Mouse (Mus musculus) MEL (cell line): Measurements from ENCODE around the gene Hibch. TPM values are rescaled to one million over a fixed set of nuclear protein-coding genes. Genes with fewer than 3 reads are reported as not detected.

ENCODE experiments used
- DNase-seq: peaks from one replicate; pipeline ENCODE4 v3.0.0; 2011; ENCODE audit warnings: low read depth, low spot score
- H3K27ac ChIP-seq: 2 replicates; pipeline ENCODE4 v1.5.1; 2012; ENCODE audit warnings: low read depth, mild to moderate bottlenecking, control low read depth, low read length, moderate library complexity; ENCODE audit not compliant: control insufficient read depth
- H3K27me3 ChIP-seq, 2 experiments: fragments of 150-350 bp in 1 of 2; sonication (generic) in 1 of 2; 2 replicates each; pipeline ENCODE4 v1.6.1; 2012; ENCODE audit warnings: low read length in 2 of 2, mild to moderate bottlenecking in 2 of 2, improper control_type of control experiment in 1 of 2, moderate library complexity in 1 of 2; ENCODE audit not compliant: insufficient read depth in 2 of 2, control insufficient read depth in 1 of 2
- H3K36me3 ChIP-seq, 2 experiments: 2 replicates each; pipeline ENCODE4 v1.6.1; 2012 to 2014; ENCODE audit warnings: low read length in 2 of 2, improper control_type of control experiment in 1 of 2, inconsistent platforms in 1 of 2, mild to moderate bottlenecking in 1 of 2; ENCODE audit not compliant: insufficient read depth in 2 of 2, control insufficient read depth in 1 of 2
- H3K4me1 ChIP-seq, 2 experiments: fragments of 150-350 bp in 1 of 2; sonication (generic) in 1 of 2; 2 replicates each; pipeline ENCODE4 v1.6.1; 2012; ENCODE audit warnings: low read length in 2 of 2, improper control_type of control experiment in 1 of 2, mild to moderate bottlenecking in 1 of 2; ENCODE audit not compliant: insufficient read depth in 2 of 2, control insufficient read depth in 1 of 2
- H3K4me3 ChIP-seq, 2 experiments: fragments of 150-350 bp in 1 of 2; sonication (generic) in 1 of 2; 2 replicates each; pipeline ENCODE4 v1.5.1; 2012; ENCODE audit warnings: low read depth in 2 of 2, low read length in 2 of 2, mild to moderate bottlenecking in 2 of 2, moderate library complexity in 2 of 2, control low read depth in 1 of 2, improper control_type of control experiment in 1 of 2; ENCODE audit not compliant: control insufficient read depth in 1 of 2, insufficient read depth in 1 of 2
- H3K79me2 ChIP-seq: 2 replicates; pipeline ENCODE4 v1.6.1; 2012; ENCODE audit warnings: mild to moderate bottlenecking, low read length, moderate library complexity; ENCODE audit not compliant: control insufficient read depth, poor library complexity, insufficient read depth
- H3K9ac ChIP-seq: 2 replicates; pipeline ENCODE4 v1.6.1; 2012; ENCODE audit warnings: low read depth, mild to moderate bottlenecking, control low read depth, low read length, moderate library complexity; ENCODE audit not compliant: control insufficient read depth, poor library complexity, severe bottlenecking
- H3K9me3 ChIP-seq: fragments of 150-350 bp; sonication (generic); replicated peaks from 2 replicates; pipeline ENCODE4 v1.6.1; 2012; ENCODE audit warnings: mild to moderate bottlenecking, low read length, improper control_type of control experiment, moderate library complexity; ENCODE audit not compliant: insufficient read depth
- CHD1 ChIP-seq: IDR thresholded peaks from 2 replicates; pipeline ENCODE4 v1.6.1; 2012; ENCODE audit warnings: low read depth, mild to moderate bottlenecking, inconsistent platforms, low read length, improper control_type of control experiment
- CHD2 ChIP-seq: IDR thresholded peaks from 2 replicates; pipeline ENCODE4 v1.6.1; 2011; ENCODE audit warnings: low read length, improper control_type of control experiment
- CTCF ChIP-seq, 3 experiments: IDR thresholded peaks in 2 of 3; conservative IDR thresholded peaks in 1 of 3; 2 replicates each; pipeline ENCODE4 v1.5.1; 2011 to 2012; ENCODE audit warnings: low read length in 3 of 3, low read depth in 2 of 3, mild to moderate bottlenecking in 2 of 3, improper control_type of control experiment in 1 of 3, inconsistent platforms in 1 of 3, mixed read lengths in 1 of 3, moderate library complexity in 1 of 3; ENCODE audit not compliant: control insufficient read depth in 1 of 3, insufficient read depth in 1 of 3, poor library complexity in 1 of 3, severe bottlenecking in 1 of 3
- ELF1 ChIP-seq: IDR thresholded peaks from 2 replicates; pipeline ENCODE4 v1.6.1; 2014; ENCODE audit warnings: low read depth, mild to moderate bottlenecking, inconsistent platforms, low read length, improper control_type of control experiment, moderate library complexity
- EP300 ChIP-seq, 2 experiments: IDR thresholded peaks; 2 replicates each; pipeline ENCODE4 v1.6.1; 2011; ENCODE audit warnings: improper control_type of control experiment in 2 of 2, low read length in 2 of 2, low read depth in 1 of 2, mild to moderate bottlenecking in 1 of 2
- ETS1 ChIP-seq: IDR thresholded peaks from 2 replicates; pipeline ENCODE4 v1.6.1; 2012; ENCODE audit warnings: low read depth, mild to moderate bottlenecking, inconsistent platforms, low read length, improper control_type of control experiment, moderate library complexity
- GABPA ChIP-seq: IDR thresholded peaks from 2 replicates; pipeline ENCODE4 v1.6.1; 2012; ENCODE audit warnings: low read depth, mild to moderate bottlenecking, inconsistent platforms, low read length, improper control_type of control experiment, moderate library complexity
- HCFC1 ChIP-seq: IDR thresholded peaks from 2 replicates; pipeline ENCODE4 v1.6.1; 2012; ENCODE audit warnings: low read depth, mild to moderate bottlenecking, inconsistent platforms, low read length, improper control_type of control experiment, moderate library complexity
- JUND ChIP-seq: IDR thresholded peaks from 2 replicates; pipeline ENCODE4 v1.6.1; 2011; ENCODE audit warnings: low read depth, mild to moderate bottlenecking, improper control_type of control experiment, low read length
- KAT2A ChIP-seq: conservative IDR thresholded peaks from 2 replicates; pipeline ENCODE4 v1.6.1; 2012; ENCODE audit warnings: low read depth, low read length, improper control_type of control experiment, inconsistent platforms
- MAX ChIP-seq: IDR thresholded peaks from 2 replicates; pipeline ENCODE4 v1.6.1; 2011; ENCODE audit warnings: low read length, improper control_type of control experiment
- MEF2A ChIP-seq: IDR thresholded peaks from 2 replicates; pipeline ENCODE4 v1.6.1; 2014; ENCODE audit warnings: low read depth, mild to moderate bottlenecking, inconsistent platforms, low read length, improper control_type of control experiment; ENCODE audit not compliant: poor library complexity, insufficient replicate concordance, severe bottlenecking; ENCODE audit errors: extremely low read depth
- MXI1 ChIP-seq: IDR thresholded peaks from 2 replicates; pipeline ENCODE4 v1.6.1; 2011; ENCODE audit warnings: mild to moderate bottlenecking, low read depth, low read length, improper control_type of control experiment
- MYB ChIP-seq: IDR thresholded peaks from 2 replicates; pipeline ENCODE4 v1.6.1; 2011; ENCODE audit warnings: mild to moderate bottlenecking, low read depth, low read length, improper control_type of control experiment
- MYC ChIP-seq: IDR thresholded peaks from 2 replicates; pipeline ENCODE4 v1.6.1; 2011; ENCODE audit warnings: low read depth, mild to moderate bottlenecking, low read length, improper control_type of control experiment, moderate library complexity
- NELFE ChIP-seq: IDR thresholded peaks from 2 replicates; pipeline ENCODE4 v1.6.1; 2011; ENCODE audit warnings: low read depth, low read length, improper control_type of control experiment
- NRF1 ChIP-seq: IDR thresholded peaks from 2 replicates; pipeline ENCODE4 v1.6.1; 2014; ENCODE audit warnings: low read depth, mild to moderate bottlenecking, inconsistent platforms, low read length, improper control_type of control experiment, moderate library complexity; ENCODE audit not compliant: poor library complexity, insufficient read depth, severe bottlenecking
- POLR2A ChIP-seq, 2 experiments: IDR thresholded peaks; 2 replicates each; pipeline ENCODE4 v1.6.1; 2011 to 2012; ENCODE audit warnings: low read length in 2 of 2, mild to moderate bottlenecking in 2 of 2, control low read depth in 1 of 2, improper control_type of control experiment in 1 of 2, low read depth in 1 of 2, moderate library complexity in 1 of 2; ENCODE audit not compliant: control insufficient read depth in 1 of 2, insufficient read depth in 1 of 2, poor library complexity in 1 of 2
- POLR2AphosphoS2 ChIP-seq: IDR thresholded peaks from 2 replicates; pipeline ENCODE4 v1.6.1; 2011; ENCODE audit warnings: low read length, improper control_type of control experiment
- POLR2AphosphoS5 ChIP-seq: IDR thresholded peaks from 2 replicates; pipeline ENCODE4 v1.6.1; 2012; ENCODE audit warnings: low read depth, borderline replicate concordance, mild to moderate bottlenecking, inconsistent platforms, low read length, moderate library complexity, mixed read lengths
- RAD21 ChIP-seq: IDR thresholded peaks from 2 replicates; pipeline ENCODE4 v1.6.1; 2011; ENCODE audit warnings: mild to moderate bottlenecking, low read depth, low read length, improper control_type of control experiment
- RCOR1 ChIP-seq: IDR thresholded peaks from 2 replicates; pipeline ENCODE4 v1.6.1; 2012; ENCODE audit warnings: low read depth, mild to moderate bottlenecking, inconsistent platforms, low read length, improper control_type of control experiment
- SIN3A ChIP-seq: IDR thresholded peaks from 2 replicates; pipeline ENCODE4 v1.6.1; 2012; ENCODE audit warnings: low read length, improper control_type of control experiment, inconsistent platforms
- SMC3 ChIP-seq: IDR thresholded peaks from 2 replicates; pipeline ENCODE4 v1.6.1; 2011; ENCODE audit warnings: low read depth, low read length, improper control_type of control experiment
- TBP ChIP-seq: IDR thresholded peaks from 2 replicates; pipeline ENCODE4 v1.8.0; 2011; ENCODE audit warnings: low read depth, low read length, improper control_type of control experiment
- TCF12 ChIP-seq: IDR thresholded peaks from 2 replicates; pipeline ENCODE4 v1.6.1; 2014; ENCODE audit warnings: low read depth, mild to moderate bottlenecking, inconsistent platforms, low read length, improper control_type of control experiment, moderate library complexity
- UBTF ChIP-seq: IDR thresholded peaks from 2 replicates; pipeline ENCODE4 v1.6.1; 2012; ENCODE audit warnings: low read depth, mild to moderate bottlenecking, inconsistent platforms, low read length, improper control_type of control experiment, moderate library complexity, borderline replicate concordance; ENCODE audit not compliant: insufficient read depth
- USF2 ChIP-seq, 2 experiments: IDR thresholded peaks; 2 replicates each; pipeline ENCODE4 v1.6.1; 2011 to 2012; ENCODE audit warnings: improper control_type of control experiment in 2 of 2, low read length in 2 of 2, borderline replicate concordance in 1 of 2, inconsistent platforms in 1 of 2, low read depth in 1 of 2, mild to moderate bottlenecking in 1 of 2; ENCODE audit not compliant: insufficient read depth in 1 of 2
- ZC3H11A ChIP-seq: IDR thresholded peaks from 2 replicates; pipeline ENCODE4 v1.6.1; 2012; ENCODE audit warnings: low read depth, mild to moderate bottlenecking, inconsistent platforms, low read length, improper control_type of control experiment
- ZMIZ1 ChIP-seq: IDR thresholded peaks from 2 replicates; pipeline ENCODE4 v1.6.1; 2012; ENCODE audit warnings: low read depth, mild to moderate bottlenecking, inconsistent platforms, low read length, improper control_type of control experiment, moderate library complexity
- ZNF384 ChIP-seq: IDR thresholded peaks from 2 replicates; pipeline ENCODE4 v1.6.1; 2012; ENCODE audit warnings: low read depth, mild to moderate bottlenecking, inconsistent platforms, low read length, improper control_type of control experiment
- polyA plus RNA-seq, 2 experiments: library from polyadenylated mRNA; stranded (reverse) in 1 of 2; unstranded in 1 of 2; fragments of >175 nt in 1 of 2; fragments of >200 nt in 1 of 2; gene quantifications; 2 replicates each; pipeline versions ENCODE4 v1.2.1 to v1.2.4; 2012; ENCODE audit warnings: low replicate concordance in 2 of 2, low read depth in 1 of 2; ENCODE audit not compliant: insufficient read length in 2 of 2, insufficient read depth in 1 of 2, missing spikeins in 1 of 2
- total RNA-seq: library from RNA; depleted of rRNA; stranded (reverse); fragments of 300-350 nt; gene quantifications from 2 replicates; pipeline ENCODE4 v1.2.3, GENCODE M21; 2012

Hibch gene
- total and polyA plus RNA-seq, 3 experiments, result 28.5 to 35.2 TPM; not detected in 1

- no peaks in the 10 kb centered on the region for H3K27me3 ChIP-seq
- no peaks in the 10 kb centered on the region for H3K79me2 ChIP-seq
- DNase-seq, result peak; percentile 18
- no peaks in the 10 kb centered on the region for H3K9me3 ChIP-seq
- no peak overlapping the region; the same call in 1 of the 2 replicates for H3K9ac ChIP-seq
- peak overlapping the region; percentile 54 for H3K27ac ChIP-seq
- peaks cover 9 to 10% of the 10 kb centered on the region in 2 experiments for H3K4me1 ChIP-seq
- H3K4me3 ChIP-seq, result peak overlapping the region in 1 of 2 experiments; percentile 15; a peak in 2 of 4 replicates
- H3K36me3 ChIP-seq, result peaks cover 0 to 11% of the 10 kb centered on the region in 2 experiments; a peak in 2 of 4 replicates
- TF ChIP-seq MAX, result peak; percentile 13; the same call in 1 of the 2 replicates
- no peak for TF ChIP-seq CHD2
- no peak for TF ChIP-seq TCF12
- TF ChIP-seq JUND, result no peak
- no peak for TF ChIP-seq MYB
Observed at GRCm38 (mm10) chr1:52799772-52800171, 45.0 kb upstream of the Hibch start.

- Histone ChIP-seq H3K79me2 (no peaks in the 10 kb centered on the region), H3K27ac (peak overlapping the region; percentile 54), H3K27me3 (no peaks in the 10 kb centered on the region), H3K9me3 (no peaks in the 10 kb centered on the region), H3K9ac (peak overlapping the region; percentile 18), H3K4me1 (peaks cover 9 to 10% of the 10 kb centered on the region in 2 experiments), H3K36me3 (peaks cover 0 to 11% of the 10 kb centered on the region in 2 experiments; a peak in 2 of 4 replicates), H3K4me3 (peak overlapping the region; percentile 12 to 15; a peak in 3 of 4 replicates)
- DNase-seq, result peak; percentile 90
- TF ChIP-seq RAD21 (no peak), NELFE (no peak), MYC (peak; percentile 56; the same call in 1 of the 2 replicates), ZNF384 (peak; percentile 82), SIN3A (peak; percentile 89), NRF1 (no peak), JUND (no peak), TCF12 (peak; percentile 34; the same call in 1 of the 2 replicates), HCFC1 (no peak; the same call in 1 of the 2 replicates), ZC3H11A (no peak), GABPA (no peak), KAT2A (no peak), TBP (no peak), CHD2 (no peak), UBTF (no peak), EP300 (IDR thresholded peaks at IDR 0.05; ENCODE audit: low read depth in 1 of 2, low read length in 2 of 2) (peak; percentile 71 to 77; a peak in 3 of 4 replicates), CTCF (IDR thresholded peaks at IDR 0.05 in 2 of 3, conservative IDR thresholded peaks at IDR 0.05 in 1 of 3; ENCODE audit: control insufficient read depth in 1 of 3, insufficient read depth in 1 of 3, low read depth in 2 of 3, low read length in 3 of 3, poor library complexity in 1 of 3, severe bottlenecking in 1 of 3) (no peak), RCOR1 (no peak), POLR2AphosphoS5 (no peak), MXI1 (no peak), POLR2AphosphoS2 (no peak), ELF1 (peak; percentile 20; the same call in 1 of the 2 replicates), MEF2A (no peak), ETS1 (peak; percentile 92), USF2 (IDR thresholded peaks at IDR 0.05; ENCODE audit: borderline replicate concordance in 1 of 2, insufficient read depth in 1 of 2, low read depth in 1 of 2, low read length in 2 of 2) (no peak), POLR2A (IDR thresholded peaks at IDR 0.05; ENCODE audit: control insufficient read depth in 1 of 2, insufficient read depth in 1 of 2, low read depth in 1 of 2, low read length in 2 of 2, poor library complexity in 1 of 2) (peak in 1 of 2 experiments; percentile 51; a peak in 2 of 4 replicates), ZMIZ1 (no peak), SMC3 (no peak), CHD1 (no peak)
Observed at GRCm38 (mm10) chr1:52800340-52800740, 44.4 kb upstream of the Hibch start.
